Mouse (Mus musculus): Measurements from ENCODE around the gene Pik3ap1. TPM values are rescaled to one million over a fixed set of nuclear protein-coding genes. Genes with fewer than 3 reads are reported as not detected.
"Not testable (repeated sequence)": the region's sequence is repeated elsewhere in the genome, so short reads cannot be mapped to it uniquely, and the experiment has no call there.

The Pik3ap1 gene
- total RNA-seq, 2 experiments from 2014 or later = 2.0 to 2.1 TPM

GRCm38 (mm10) chr19:41313663-41314062 lies 71.2 kb downstream of the Pik3ap1 start:
- DNase-seq (ENCODE audit: low spot score in 2 of 2) = no peak
- TF ChIP-seq CTCF (conservative IDR thresholded peaks at IDR 0.05) = peak; percentile 79

GRCm38 (mm10) chr19:41312587-41312986 lies 72.3 kb downstream of the Pik3ap1 start:
- H3K4me3 ChIP-seq; DNase-seq (ENCODE audit: low spot score in 2 of 2); H3K27ac ChIP-seq: not testable (repeated sequence)

More at GRCm38 (mm10) chr19:41313663-41314062, 71.2 kb downstream of the Pik3ap1 start:
- H3K4me3 ChIP-seq = no peak overlapping the region
- H3K27ac ChIP-seq = no peak overlapping the region

GRCm38 (mm10) chr19:41312027-41312426 lies 72.9 kb downstream of the Pik3ap1 start:
- no peak for DNase-seq (ENCODE audit: low spot score in 2 of 2)
- Histone ChIP-seq H3K4me3 (no peak overlapping the region), H3K27ac (no peak overlapping the region)
- TF ChIP-seq CTCF (conservative IDR thresholded peaks at IDR 0.05) = no peak

GRCm38 (mm10) chr19:41310971-41311703 lies 73.8 kb downstream of the Pik3ap1 start:
- DNase-seq (ENCODE audit: low spot score in 2 of 2) = peak; percentile 11 to 14
- H3K27ac ChIP-seq = peak overlapping the region; percentile 32; the same call in 1 of the 2 replicates
- no peak for TF ChIP-seq CTCF (conservative IDR thresholded peaks at IDR 0.05)
- H3K4me3 ChIP-seq = peak overlapping the region; percentile 45

- no peak overlapping the region for H3K27ac ChIP-seq
- TF ChIP-seq CTCF (conservative IDR thresholded peaks at IDR 0.05) = no peak
- H3K4me3 ChIP-seq = no peak overlapping the region
- DNase-seq (ENCODE audit: low spot score in 2 of 2) = no peak
Observed at GRCm38 (mm10) chr19:41303933-41304332, 81.0 kb downstream of the Pik3ap1 start.

- no peak overlapping the region for H3K4me3 ChIP-seq
- H3K27ac ChIP-seq = no peak overlapping the region
- TF ChIP-seq CTCF (conservative IDR thresholded peaks at IDR 0.05) = no peak
- DNase-seq (ENCODE audit: low spot score in 2 of 2) = no peak
Observed at GRCm38 (mm10) chr19:41303433-41303832, 81.5 kb downstream of the Pik3ap1 start.

GRCm38 (mm10) chr19:41301856-41302255 lies 83.0 kb downstream of the Pik3ap1 start:
- Histone ChIP-seq H3K27ac (no peak overlapping the region), H3K4me3 (no peak overlapping the region)
- no peak for TF ChIP-seq CTCF (conservative IDR thresholded peaks at IDR 0.05)
- no peak for DNase-seq (ENCODE audit: low spot score in 2 of 2)

- Histone ChIP-seq H3K27ac (no peak overlapping the region), H3K4me3 (no peak overlapping the region)
- TF ChIP-seq CTCF (conservative IDR thresholded peaks at IDR 0.05) = no peak
Observed at GRCm38 (mm10) chr19:41299446-41299845, 85.5 kb downstream of the Pik3ap1 start.

GRCm38 (mm10) chr19:41290952-41291619 lies 93.8 kb downstream of the Pik3ap1 start:
- DNase-seq (ENCODE audit: low spot score in 2 of 2) = no peak
- peak; percentile 73 for TF ChIP-seq CTCF (conservative IDR thresholded peaks at IDR 0.05)
- Histone ChIP-seq H3K4me3 (no peak overlapping the region), H3K27ac (no peak overlapping the region)

More at GRCm38 (mm10) chr19:41299446-41299845, 85.5 kb downstream of the Pik3ap1 start:
- DNase-seq (ENCODE audit: low spot score in 2 of 2) = no peak

- DNase-seq (ENCODE audit: low spot score in 2 of 2) = no peak
- no peak overlapping the region for H3K4me3 ChIP-seq
- TF ChIP-seq CTCF (conservative IDR thresholded peaks at IDR 0.05) = no peak
- H3K27ac ChIP-seq = no peak overlapping the region
Observed at GRCm38 (mm10) chr19:41288568-41288967, 96.3 kb downstream of the Pik3ap1 start.

- TF ChIP-seq CTCF (conservative IDR thresholded peaks at IDR 0.05) = no peak
- no peak for DNase-seq (ENCODE audit: low spot score in 2 of 2)
- Histone ChIP-seq H3K4me3 (no peak overlapping the region), H3K27ac (no peak overlapping the region)
Observed at GRCm38 (mm10) chr19:41287224-41287623, 97.7 kb downstream of the Pik3ap1 start.

GRCm38 (mm10) chr19:41284515-41284914 lies 100.4 kb downstream of the Pik3ap1 start:
- Histone ChIP-seq H3K4me3 (no peak overlapping the region), H3K27ac (no peak overlapping the region)
- no peak for DNase-seq (ENCODE audit: low spot score in 2 of 2)
- TF ChIP-seq CTCF (conservative IDR thresholded peaks at IDR 0.05) = no peak

- Histone ChIP-seq H3K27ac (no peak overlapping the region), H3K4me3 (no peak overlapping the region)
- no peak for DNase-seq (ENCODE audit: low spot score in 2 of 2)
- TF ChIP-seq CTCF (conservative IDR thresholded peaks at IDR 0.05) = no peak
Observed at GRCm38 (mm10) chr19:41282718-41283117, 102.2 kb downstream of the Pik3ap1 start.

GRCm38 (mm10) chr19:41282216-41282615 lies 102.7 kb downstream of the Pik3ap1 start:
- H3K4me3 ChIP-seq = no peak overlapping the region
- TF ChIP-seq CTCF (conservative IDR thresholded peaks at IDR 0.05) = no peak
- H3K27ac ChIP-seq = no peak overlapping the region
- DNase-seq (ENCODE audit: low spot score in 2 of 2) = no peak

All from layer of hippocampus, adult 2 months (tissue).